Mouse (Mus musculus) spleen, adult 2 months (tissue): ENCODE measurements around the gene Ubp1. TPM values are rescaled to one million over a fixed set of nuclear protein-coding genes. Genes with fewer than 3 reads are reported as not detected.

Experiments used
- DNase-seq, 2 experiments: peaks; one replicate each; pipeline versions ENCODE4 v3.0.0 to v3.0.0-alpha.2; 2012 to 2021; ENCODE audit warnings: low spot score in 2 of 2, low read depth in 1 of 2
- H3K27ac ChIP-seq: fragments of 200-500 bp; 2 replicates; pipeline ENCODE4 v1.5.1; 2012; ENCODE audit warnings: low read length, inconsistent platforms; ENCODE audit not compliant: insufficient read depth
- H3K27me3 ChIP-seq: fragments of 200-500 bp; 2 replicates; pipeline ENCODE4 v1.6.1; 2012; ENCODE audit warnings: mild to moderate bottlenecking, moderate library complexity, low read length, inconsistent platforms; ENCODE audit not compliant: control insufficient read depth, insufficient read depth
- H3K36me3 ChIP-seq: fragments of 200-500 bp; 2 replicates; pipeline ENCODE4 v1.6.1; 2012; ENCODE audit warnings: mild to moderate bottlenecking, low read length, inconsistent platforms; ENCODE audit not compliant: control insufficient read depth, insufficient read depth
- H3K4me1 ChIP-seq: fragments of 200-500 bp; 2 replicates; pipeline ENCODE4 v1.6.1; 2011; ENCODE audit warnings: inconsistent platforms; ENCODE audit not compliant: control insufficient read depth, insufficient read depth, insufficient read length
- H3K4me3 ChIP-seq: fragments of 200-500 bp; 2 replicates; pipeline ENCODE4 v1.5.1; 2011; ENCODE audit warnings: mild to moderate bottlenecking, inconsistent platforms; ENCODE audit not compliant: insufficient read depth, insufficient read length; ENCODE audit errors: extremely low read depth
- CTCF ChIP-seq: fragments of 200-500 bp; IDR thresholded peaks from 2 replicates; pipeline ENCODE4 v1.5.1; 2011; ENCODE audit warnings: mild to moderate bottlenecking, inconsistent platforms; ENCODE audit not compliant: insufficient read depth, insufficient read length, insufficient replicate concordance; ENCODE audit errors: extremely low read depth
- POLR2A ChIP-seq: fragments of 200-500 bp; IDR thresholded peaks from 2 replicates; pipeline ENCODE4 v1.6.1; 2011; ENCODE audit warnings: low read depth, low read length, inconsistent platforms
- WGBS: fragments of 180-500 bp; shearing (Covaris S2); methylation state at CpG from one replicate; pipeline ENCODE4 v1.1.7; 2018; 5-methylcytosine and 5-hydroxymethylcytosine counted together
- polyA plus RNA-seq: library from polyadenylated mRNA; depleted of rRNA; stranded (reverse); fragments of >200 nt; gene quantifications from 2 replicates; pipeline ENCODE4 v1.2.3, GENCODE M21; 2012

The Ubp1 gene
- polyA plus RNA-seq, 1 experiment: 51.1 TPM

- Histone ChIP-seq H3K27ac (no peak overlapping the region), H3K36me3 (peaks cover 45% of the 10 kb centered on the region), H3K27me3 (no peaks in the 10 kb centered on the region), H3K4me1 (no peaks in the 10 kb centered on the region), H3K4me3 (no peak overlapping the region)
- no peak for DNase-seq
- WGBS: 90% methylated on average over 4 of the region's 4 CpGs
- TF ChIP-seq POLR2A: no peak
- TF ChIP-seq CTCF: no peak
These were observed 36.1 kb downstream of the Ubp1 start for GRCm38 (mm10) chr9:113966838-113967237.

- DNase-seq: no peak
- TF ChIP-seq POLR2A: no peak
- Histone ChIP-seq H3K27me3 (no peaks in the 10 kb centered on the region), H3K36me3 (peaks cover 52% of the 10 kb centered on the region), H3K27ac (peak overlapping the region; percentile 25; the same call in 1 of the 2 replicates), H3K4me1 (no peaks in the 10 kb centered on the region), H3K4me3 (no peak overlapping the region)
- WGBS: 88% methylated on average over 7 of the region's 7 CpGs
These were observed 38.2 kb downstream of the Ubp1 start for GRCm38 (mm10) chr9:113968967-113969366.

GRCm38 (mm10) chr9:113969399-113969798, 38.7 kb downstream of the Ubp1 start:
- no peak overlapping the region for H3K4me3 ChIP-seq
- DNase-seq: no peak
- H3K36me3 ChIP-seq: peaks cover 55% of the 10 kb centered on the region
- peak overlapping the region; percentile 25; the same call in 1 of the 2 replicates for H3K27ac ChIP-seq
- no peaks in the 10 kb centered on the region for H3K4me1 ChIP-seq
- 91% methylated on average over 8 of the region's 8 CpGs for WGBS
- H3K27me3 ChIP-seq: no peaks in the 10 kb centered on the region
- TF ChIP-seq POLR2A: no peak
- TF ChIP-seq CTCF: no peak

GRCm38 (mm10) chr9:113970041-113970440, 39.3 kb downstream of the Ubp1 start:
- Histone ChIP-seq H3K27me3 (no peaks in the 10 kb centered on the region), H3K4me1 (no peaks in the 10 kb centered on the region), H3K36me3 (peaks cover 57% of the 10 kb centered on the region), H3K27ac (no peak overlapping the region), H3K4me3 (no peak overlapping the region)
- TF ChIP-seq POLR2A (no peak), CTCF (peak; percentile 6; the same call in 1 of the 2 replicates)
- DNase-seq: no peak
- 88% methylated on average over 14 of the region's 14 CpGs for WGBS

GRCm38 (mm10) chr9:113971615-113972014, 40.9 kb downstream of the Ubp1 start:
- Histone ChIP-seq H3K27me3 (no peaks in the 10 kb centered on the region), H3K27ac (no peak overlapping the region), H3K4me1 (no peaks in the 10 kb centered on the region), H3K4me3 (no peak overlapping the region), H3K36me3 (peaks cover 60% of the 10 kb centered on the region)
- TF ChIP-seq POLR2A: no peak
- no peak for DNase-seq
- 76% methylated on average over 8 of the region's 8 CpGs for WGBS

GRCm38 (mm10) chr9:113973857-113974256, 43.1 kb downstream of the Ubp1 start:
- H3K27ac ChIP-seq: no peak overlapping the region
- TF ChIP-seq POLR2A (no peak), CTCF (no peak)
- H3K4me3 ChIP-seq: no peak overlapping the region
- H3K27me3 ChIP-seq: no peaks in the 10 kb centered on the region
- H3K4me1 ChIP-seq: no peaks in the 10 kb centered on the region
- peaks cover 57% of the 10 kb centered on the region for H3K36me3 ChIP-seq
- DNase-seq: no peak
- WGBS: 99% methylated on average over 4 of the region's 4 CpGs

GRCm38 (mm10) chr9:113974945-113975344, 44.2 kb downstream of the Ubp1 start:
- no peak for DNase-seq
- Histone ChIP-seq H3K4me1 (no peaks in the 10 kb centered on the region), H3K4me3 (no peak overlapping the region), H3K36me3 (peaks cover 49% of the 10 kb centered on the region), H3K27me3 (no peaks in the 10 kb centered on the region), H3K27ac (no peak overlapping the region)
- WGBS: 97% methylated on average over 4 of the region's 4 CpGs
- no peak for TF ChIP-seq CTCF
- TF ChIP-seq POLR2A: no peak

GRCm38 (mm10) chr9:113975442-113975841, 44.7 kb downstream of the Ubp1 start:
- no peaks in the 10 kb centered on the region for H3K4me1 ChIP-seq
- no peak for DNase-seq
- TF ChIP-seq CTCF: no peak
- no peak for TF ChIP-seq POLR2A
- H3K36me3 ChIP-seq: peaks cover 46% of the 10 kb centered on the region
- H3K27me3 ChIP-seq: no peaks in the 10 kb centered on the region
- 90% methylated on average over 7 of the region's 7 CpGs for WGBS
- no peak overlapping the region for H3K4me3 ChIP-seq
- no peak overlapping the region for H3K27ac ChIP-seq
